In the genomic region with DNA sequence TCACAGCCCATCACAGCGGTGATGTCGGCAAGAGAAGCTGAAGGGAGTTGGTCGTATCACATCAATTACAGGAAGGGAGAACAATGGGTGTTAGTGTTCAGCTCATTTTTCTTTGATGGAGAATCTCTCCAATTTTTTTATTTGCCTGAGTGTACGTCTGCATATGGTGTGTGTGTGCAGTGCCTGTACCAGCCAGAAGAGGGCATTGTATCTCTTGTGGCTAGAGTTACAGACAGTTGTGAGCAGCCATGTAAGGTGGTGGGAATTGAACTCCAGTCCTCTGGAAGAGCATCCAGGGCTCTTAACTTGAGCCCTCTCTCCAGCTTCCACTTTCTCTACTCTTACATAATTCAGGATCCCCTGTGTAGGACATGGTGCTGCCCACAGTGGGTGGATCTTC, we compare ENCODE assay signal across 21 mouse cellular contexts. TPM values are rescaled to one million over a fixed set of nuclear protein-coding genes. Genes with fewer than 3 reads are reported as not detected.
DNase-seq lines count a peak whose midpoint lies in the region; ATAC-seq and TF ChIP-seq lines count a peak whose summit lies in the region.
"Had no signal": no experiment of that assay in that cellular context is flagged by ENCODE, and none has a peak within 500 bp of the region (broad histone marks: within the 10 kb centered on the region; RNA-seq: fewer than 3 reads in every experiment).

No protein-coding gene starts in this region.

- DNase-seq in heart, embryonic 10.5 days (ENCODE audit: low spot score) = peak; percentile 36
- no peak for DNase-seq in heart, postnatal 25 days (ENCODE audit: low spot score)
- no peak for DNase-seq in lung, embryonic 14.5 days
- no peak for DNase-seq in lung, postnatal 25 days (ENCODE audit: low spot score)
- peak; percentile 46 for DNase-seq in ES-CJ7 (ENCODE audit: low read depth, low spot score)
- DNase-seq in layer of hippocampus, adult 9-11 months = no peak
- DNase-seq in adrenal gland, adult 8-10 months = no peak
- DNase-seq: cerebellum, adult 18-20 months; kidney, postnatal 10 days; thymus, postnatal 25 days had no signal

- H3K9me3 ChIP-seq in heart, embryonic 10.5 days = peaks cover 2% of the 10 kb centered on the region; the same call in 1 of the 2 replicates
- H3K9me3 ChIP-seq in lung, embryonic 14.5 days (ENCODE audit: low read depth, low read length) = no peaks in the 10 kb centered on the region; the same call in 1 of the 2 replicates
- H3K9me3 ChIP-seq: embryonic facial prominence, embryonic 12.5 days; forebrain, embryonic 10.5 days; heart, embryonic 13.5 days; hindbrain, embryonic 12.5 days; intestine, embryonic 15.5 days; midbrain, embryonic 12.5 days had no signal

- peak; percentile 31 for TF ChIP-seq CTCF in lung, embryonic 14.5 days (IDR thresholded peaks at IDR 0.05; ENCODE audit: low read depth)

- WGBS in heart, embryonic 10.5 days = 88% methylated on average over 4 of the region's 4 CpGs
- WGBS in lung, embryonic 14.5 days = 79% methylated on average over 4 of the region's 4 CpGs

- no peaks in the 10 kb centered on the region for H3K4me1 ChIP-seq in heart, embryonic 10.5 days
- no peaks in the 10 kb centered on the region for H3K4me1 ChIP-seq in lung, embryonic 14.5 days (ENCODE audit: insufficient read depth)
- H3K4me1 ChIP-seq: embryonic facial prominence, embryonic 12.5 days; forebrain, embryonic 10.5 days; hindbrain, embryonic 12.5 days; intestine, embryonic 15.5 days; midbrain, embryonic 12.5 days had no signal

- no peak overlapping the region for H3K4me3 ChIP-seq in heart, embryonic 10.5 days
- no peak overlapping the region for H3K4me3 ChIP-seq in lung, embryonic 14.5 days (ENCODE audit: low read depth, low read length)
- H3K4me3 ChIP-seq: embryonic facial prominence, embryonic 12.5 days; forebrain, embryonic 10.5 days; heart, embryonic 13.5 days; hindbrain, embryonic 12.5 days; intestine, embryonic 15.5 days; midbrain, embryonic 12.5 days; myocyte had no signal

- no peak overlapping the region for H3K27ac ChIP-seq in heart, embryonic 10.5 days
- no peak overlapping the region for H3K27ac ChIP-seq in lung, embryonic 14.5 days (ENCODE audit: low read depth)
- H3K27ac ChIP-seq: embryonic facial prominence, embryonic 12.5 days; forebrain, embryonic 10.5 days; heart, embryonic 13.5 days; hindbrain, embryonic 12.5 days; intestine, embryonic 15.5 days; midbrain, embryonic 12.5 days had no signal

- ATAC-seq in lung, embryonic 14.5 days (ENCODE audit: insufficient read depth) = no peak
- ATAC-seq in megakaryocyte progenitor cell, adult 5-6 weeks (replicated peaks; ENCODE audit: poor library complexity) = 0 out of 2 replicates have a peak, but pooled peaks have one; percentile 31
- ATAC-seq: intestine, embryonic 15.5 days; Patski had no signal

- H3K36me3 ChIP-seq in heart, embryonic 10.5 days = no peaks in the 10 kb centered on the region
- no peaks in the 10 kb centered on the region for H3K36me3 ChIP-seq in lung, embryonic 14.5 days (ENCODE audit: insufficient read depth)
- H3K36me3 ChIP-seq: embryonic facial prominence, embryonic 12.5 days; forebrain, embryonic 10.5 days; heart, embryonic 13.5 days; hindbrain, embryonic 12.5 days; intestine, embryonic 15.5 days; midbrain, embryonic 12.5 days had no signal

- no peaks in the 10 kb centered on the region for H3K27me3 ChIP-seq in heart, embryonic 10.5 days (ENCODE audit: insufficient read depth, poor library complexity, severe bottlenecking)
- no peaks in the 10 kb centered on the region for H3K27me3 ChIP-seq in lung, embryonic 14.5 days (ENCODE audit: insufficient read depth, low read length)
- H3K27me3 ChIP-seq: embryonic facial prominence, embryonic 12.5 days; heart, embryonic 13.5 days; hindbrain, embryonic 12.5 days; intestine, embryonic 15.5 days; midbrain, embryonic 12.5 days had no signal

- intact Hi-C loops in heart, postnatal 25 days (cut with DNase I) = no loop called here

- H3K9ac ChIP-seq in lung, embryonic 14.5 days = no peak overlapping the region
- H3K9ac ChIP-seq: embryonic facial prominence, embryonic 12.5 days; heart, embryonic 13.5 days; hindbrain, embryonic 12.5 days; intestine, embryonic 15.5 days; midbrain, embryonic 12.5 days had no signal

- no peak overlapping the region for H3K4me2 ChIP-seq in lung, embryonic 14.5 days
- H3K4me2 ChIP-seq: embryonic facial prominence, embryonic 12.5 days; heart, embryonic 13.5 days; hindbrain, embryonic 12.5 days; intestine, embryonic 15.5 days; midbrain, embryonic 12.5 days had no signal

RNA-seq across cellular contexts. Expression of a gene that starts 28.4 kb away (rescaled TPM):
- 50.9 and 54.2 TPM in 2 replicates for polyA plus RNA-seq in heart, embryonic 10.5 days (2016; fragmentation: Nextera tagmentation; extraction: Ambion mirVana)
- total RNA-seq in heart, postnatal 25 days (2021) = 10 to 100 TPM; 29.6 to 31.8 TPM
- polyA plus RNA-seq in lung, embryonic 14.5 days (2014; fragmentation: Nextera tagmentation; extraction: Ambion mirVana) = 26.8 and 31.2 TPM in 2 replicates
- 10.9 and 17.1 TPM in 2 replicates for total RNA-seq in megakaryocyte progenitor cell, adult 5-6 weeks (2015)
- 15.2 and 15.5 TPM in 2 replicates for total RNA-seq in megakaryocyte progenitor cell, adult 5-6 weeks (2017)
- 10 to 100 TPM; 20.9 to 29.4 (median 22.4) TPM for total RNA-seq in adrenal gland, adult 8-10 months (2022)

RNA-seq across cellular contexts. Expression of a gene that starts 38.4 kb away (rescaled TPM):
- polyA plus RNA-seq in heart, embryonic 10.5 days (2016; fragmentation: Nextera tagmentation; extraction: Ambion mirVana) = 0.05 and 0.13 TPM in 2 replicates
- 1 to 10 TPM; 2.6 to 2.7 TPM for total RNA-seq in heart, postnatal 25 days (2021)
- 0.20 and 0.24 TPM in 2 replicates for polyA plus RNA-seq in lung, embryonic 14.5 days (2014; fragmentation: Nextera tagmentation; extraction: Ambion mirVana)
- 0.05 TPM in 2 replicates for total RNA-seq in megakaryocyte progenitor cell, adult 5-6 weeks (2015)
- total RNA-seq in megakaryocyte progenitor cell, adult 5-6 weeks (2017) = 0.07 TPM in 1 of 2 replicates, not detected in the other
- total RNA-seq in adrenal gland, adult 8-10 months (2022) = 1 to 10 TPM in 2 of 4 experiments, under 1 TPM in 2; 0.49 to 1.6 (median 0.95) TPM
- polyA plus RNA-seq: C2C12; hindbrain, embryonic 12.5 days; myocyte had no signal

RNA-seq across cellular contexts. Expression of a gene that starts 48.4 kb away (rescaled TPM):
- 0.88 and 2.0 TPM in 2 replicates for polyA plus RNA-seq in heart, embryonic 10.5 days (2016; fragmentation: Nextera tagmentation; extraction: Ambion mirVana)
- total RNA-seq in heart, postnatal 25 days (2021) = 10 to 100 TPM; 44.7 to 58.8 TPM
- polyA plus RNA-seq in lung, embryonic 14.5 days (2014; fragmentation: Nextera tagmentation; extraction: Ambion mirVana) = 2.7 and 3.3 TPM in 2 replicates
- total RNA-seq in megakaryocyte progenitor cell, adult 5-6 weeks (2015) = not detected in 2 replicates
- total RNA-seq in megakaryocyte progenitor cell, adult 5-6 weeks (2017) = not detected in 2 replicates
- total RNA-seq in adrenal gland, adult 8-10 months (2022) = 10 to 100 TPM in 3 of 4 experiments, 1 to 10 TPM in 1; 6.9 to 25.9 (median 18.7) TPM
- total RNA-seq: common myeloid progenitor, adult 5-6 weeks had no signal

RNA-seq across cellular contexts. Expression of a gene that starts 49.0 kb away (rescaled TPM):
- 2.6 and 3.5 TPM in 2 replicates for polyA plus RNA-seq in heart, embryonic 10.5 days (2016; fragmentation: Nextera tagmentation; extraction: Ambion mirVana)
- total RNA-seq in heart, postnatal 25 days (2021) = 10 to 100 TPM; 14.8 to 16.5 TPM
- polyA plus RNA-seq in lung, embryonic 14.5 days (2014; fragmentation: Nextera tagmentation; extraction: Ambion mirVana) = 3.4 and 4.1 TPM in 2 replicates
- 1.9 and 2.4 TPM in 2 replicates for total RNA-seq in megakaryocyte progenitor cell, adult 5-6 weeks (2015)
- 2.4 and 3.3 TPM in 2 replicates for total RNA-seq in megakaryocyte progenitor cell, adult 5-6 weeks (2017)
- 10 to 100 TPM; 19.6 to 26.5 (median 23.1) TPM for total RNA-seq in adrenal gland, adult 8-10 months (2022)

Comparison
In these comparisons a context has a peak if more than half of its experiments do, and no peak if none do; other contexts are left out.
1. DNase-seq: peak in heart, embryonic 10.5 days (single experiment) and ES-CJ7 (single experiment); none in heart, postnatal 25 days (single experiment), lung, embryonic 14.5 days (single experiment), lung, postnatal 25 days (single experiment), layer of hippocampus, adult 9-11 months (single experiment) and adrenal gland, adult 8-10 months (single experiment).
2. RNA of a gene that starts 48.4 kb away (total RNA-seq): 44.7 to 58.8 TPM in heart, postnatal 25 days and 6.9 to 25.9 TPM in adrenal gland, adult 8-10 months; not detected in megakaryocyte progenitor cell, adult 5-6 weeks; every median in the first group is over 4 times any median in the second.